Mouse (Mus musculus) myocyte (in vitro differentiated cells): ENCODE measurements around the gene Plekhh2.

Experiments used
- CEBPB ChIP-seq: IDR thresholded peaks from 2 replicates; pipeline ENCODE4 v1.6.1; 2011; ENCODE audit warnings: mild to moderate bottlenecking, moderate library complexity; ENCODE audit not compliant: poor library complexity, insufficient read depth, severe bottlenecking
- E2F4 ChIP-seq: IDR thresholded peaks from one replicate; pipeline ENCODE4 v1.6.1; 2011; ENCODE audit warnings: mild to moderate bottlenecking, control low read depth, moderate library complexity; ENCODE audit not compliant: insufficient read depth
- MAX ChIP-seq: IDR thresholded peaks from one replicate; pipeline ENCODE4 v1.6.1; 2011; ENCODE audit warnings: low read depth, mild to moderate bottlenecking, control low read depth
- POLR2A ChIP-seq: IDR thresholded peaks from one replicate; pipeline ENCODE4 v1.6.1; 2011; ENCODE audit warnings: low read depth, mild to moderate bottlenecking, control low read depth, moderate library complexity; ENCODE audit not compliant: insufficient read length
- POLR2AphosphoS2 ChIP-seq: IDR thresholded peaks from one replicate; pipeline ENCODE4 v1.6.1; 2011; ENCODE audit warnings: low read depth, control low read depth; ENCODE audit not compliant: insufficient read length
- SRF ChIP-seq: IDR thresholded peaks from one replicate; pipeline ENCODE4 v1.6.1; 2011; ENCODE audit warnings: low read depth; ENCODE audit not compliant: control insufficient read depth, insufficient read length
- TCF3 ChIP-seq: IDR thresholded peaks from one replicate; pipeline ENCODE4 v1.6.1; 2011; ENCODE audit warnings: low read depth, control low read depth; ENCODE audit not compliant: insufficient read length
- USF1 ChIP-seq: IDR thresholded peaks from one replicate; pipeline ENCODE4 v1.6.1; 2011; ENCODE audit warnings: low read depth, mild to moderate bottlenecking, control low read depth, moderate library complexity

GRCm38 (mm10) chr17:84482831-84483230 is 28.9 kb upstream of the Plekhh2 start:
- TF ChIP-seq POLR2A, result no peak
- no peak for TF ChIP-seq E2F4
- TF ChIP-seq SRF, result no peak
- no peak for TF ChIP-seq CEBPB
- TF ChIP-seq MAX, result no peak
- no peak for TF ChIP-seq USF1
- TF ChIP-seq POLR2AphosphoS2, result no peak
- no peak for TF ChIP-seq TCF3
